Mouse (Mus musculus) kidney, postnatal 36 days (tissue): ENCODE results near the gene Gm2012.
"Not testable (repeated sequence)": the region's sequence is repeated elsewhere in the genome, so short reads cannot be mapped to it uniquely, and the experiment has no call there.

Experiments
- DNase-seq, 2 experiments: peaks; one replicate each; pipeline ENCODE4 v3.0.0; 2021 to 2022; ENCODE audit warnings: mixed read lengths in 2 of 2

Gm2012 gene

DNA sequence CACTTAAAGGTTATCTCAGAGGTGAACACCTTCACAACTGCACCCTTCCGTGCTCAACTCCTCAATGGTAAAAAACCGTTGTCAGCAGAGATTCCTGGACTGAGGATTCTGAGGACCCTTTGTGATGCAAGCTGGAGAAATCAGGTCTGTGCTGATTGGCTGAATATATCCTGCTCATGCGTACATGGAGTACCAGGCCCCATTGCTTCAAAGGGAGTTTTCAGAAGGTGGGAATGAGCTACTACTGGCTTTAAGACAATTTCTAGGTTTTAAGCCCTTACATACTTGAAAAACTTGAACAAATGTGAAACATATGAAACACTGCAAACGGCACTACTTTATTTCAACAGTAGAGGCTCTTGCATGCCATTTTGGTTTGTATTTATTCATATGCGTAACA lies at the start of gene Gm2012:
TSS of gene Gm2012 (minus strand) at position 101 of the 400 bp plus-strand sequence.
- DNase-seq, result not testable (repeated sequence)

GRCm38 (mm10) chrX:26159146-26159545 lies 72.0 kb downstream of the Gm2012 start:
- not testable (repeated sequence) for DNase-seq
